Mouse (Mus musculus) midbrain, embryonic 11.5 days (tissue): ENCODE data around the gene A430005L14Rik. TPM values are rescaled to one million over a fixed set of nuclear protein-coding genes. Genes with fewer than 3 reads are reported as not detected.

Experiments
- ATAC-seq: fragments of 200-750 bp; cut with Nextera tagmentation; 2 replicates; pipeline ENCODE4 v1.8.0; 2017; ENCODE audit warnings: moderate TSS enrichment, moderate library complexity; ENCODE audit not compliant: low FRiP score
- DNase-seq: peaks from one replicate; pipeline ENCODE4 v3.0.0; 2015; ENCODE audit warnings: low spot score; ENCODE audit errors: missing footprints
- H3K27ac ChIP-seq: fragments of 300-500 bp; sonication (generic); 2 replicates; pipeline ENCODE4 v1.5.1; 2014; ENCODE audit warnings: low read depth, low read length
- H3K27me3 ChIP-seq: fragments of 300-500 bp; sonication (generic); 2 replicates; pipeline ENCODE4 v1.6.1; 2014; ENCODE audit warnings: mild to moderate bottlenecking, low read length, moderate library complexity, mixed read lengths; ENCODE audit not compliant: control insufficient read depth, insufficient read depth
- H3K36me3 ChIP-seq: fragments of 300-500 bp; sonication (generic); 2 replicates; pipeline ENCODE4 v1.6.1; 2014; ENCODE audit warnings: mild to moderate bottlenecking, low read length, moderate library complexity, mixed read lengths; ENCODE audit not compliant: control insufficient read depth, insufficient read depth
- H3K4me1 ChIP-seq: fragments of 300-500 bp; sonication (generic); 2 replicates; pipeline ENCODE4 v1.6.1; 2014; ENCODE audit warnings: low read length; ENCODE audit not compliant: control insufficient read depth, insufficient read depth
- H3K4me2 ChIP-seq: fragments of 300-500 bp; sonication (generic); 2 replicates; pipeline ENCODE4 v1.6.1; 2014; ENCODE audit warnings: mild to moderate bottlenecking, moderate library complexity
- H3K4me3 ChIP-seq: fragments of 300-500 bp; sonication (generic); 2 replicates; pipeline ENCODE4 v1.5.1; 2014; ENCODE audit warnings: low read depth, low read length
- H3K9ac ChIP-seq: fragments of 300-500 bp; sonication (generic); 2 replicates; pipeline ENCODE4 v1.6.1; 2014; ENCODE audit warnings: low read length
- H3K9me3 ChIP-seq: fragments of 300-500 bp; sonication (generic); 2 replicates; pipeline ENCODE4 v1.6.1; 2016; ENCODE audit warnings: low read length; ENCODE audit not compliant: control insufficient read depth
- WGBS: fragments of 180-500 bp; shearing (Covaris S2); extraction: QIAGEN DNeasy Blood & Tissue Kit; methylation state at CpG from one replicate; pipeline ENCODE4 v1.1.7; 2014; 5-methylcytosine and 5-hydroxymethylcytosine counted together
- polyA plus RNA-seq: library from polyadenylated mRNA; unstranded; fragments of >200 nt; fragmentation: Nextera tagmentation; extraction: Ambion mirVana; gene quantifications from 2 replicates; pipeline ENCODE4 v1.2.1, GENCODE M21; 2014

A430005L14Rik gene
- polyA plus RNA-seq, 1 experiment from 2014 or later, result 124 TPM

- Histone ChIP-seq H3K4me3 (no peak overlapping the region), H3K36me3 (no peaks in the 10 kb centered on the region), H3K27ac (no peak overlapping the region), H3K9me3 (no peaks in the 10 kb centered on the region), H3K9ac (no peak overlapping the region), H3K4me2 (no peak overlapping the region), H3K27me3 (no peaks in the 10 kb centered on the region), H3K4me1 (no peaks in the 10 kb centered on the region)
- peak; percentile 23 for DNase-seq
- 75% methylated on average over 4 of the region's 4 CpGs for WGBS
- 0 out of 2 replicates have a peak, but pooled peaks have one; percentile 44 for ATAC-seq
Measured at GRCm38 (mm10) chr4:153929921-153930320, 27.1 kb upstream of the A430005L14Rik start.

DNA sequence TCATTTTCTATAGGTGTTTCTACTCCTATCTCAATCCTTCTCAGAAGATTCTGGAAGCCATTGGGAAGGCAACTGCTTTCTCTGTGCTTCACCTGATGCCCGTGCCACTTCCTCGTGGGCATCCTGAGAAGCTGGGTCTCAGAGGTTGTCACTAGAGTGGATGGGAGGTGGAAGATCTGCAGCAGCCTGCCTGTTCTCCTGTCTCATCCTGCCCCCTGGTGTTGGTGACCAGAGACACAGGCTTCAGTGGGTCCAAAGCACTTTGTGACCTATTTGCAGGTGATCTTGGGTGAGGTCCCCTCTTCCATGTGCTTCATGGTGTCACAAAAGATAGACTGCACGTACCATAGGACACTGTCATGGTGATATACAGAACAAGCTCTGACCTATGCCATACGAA, 13.8 kb upstream of the A430005L14Rik start:
- Histone ChIP-seq H3K27me3 (no peaks in the 10 kb centered on the region), H3K27ac (no peak overlapping the region), H3K4me2 (no peak overlapping the region), H3K4me1 (no peaks in the 10 kb centered on the region), H3K36me3 (no peaks in the 10 kb centered on the region), H3K9ac (no peak overlapping the region), H3K4me3 (no peak overlapping the region), H3K9me3 (no peaks in the 10 kb centered on the region)
- DNase-seq (peak; percentile 82), ATAC-seq (no peak)
- 68% methylated on average over 4 of the region's 4 CpGs for WGBS

DNA sequence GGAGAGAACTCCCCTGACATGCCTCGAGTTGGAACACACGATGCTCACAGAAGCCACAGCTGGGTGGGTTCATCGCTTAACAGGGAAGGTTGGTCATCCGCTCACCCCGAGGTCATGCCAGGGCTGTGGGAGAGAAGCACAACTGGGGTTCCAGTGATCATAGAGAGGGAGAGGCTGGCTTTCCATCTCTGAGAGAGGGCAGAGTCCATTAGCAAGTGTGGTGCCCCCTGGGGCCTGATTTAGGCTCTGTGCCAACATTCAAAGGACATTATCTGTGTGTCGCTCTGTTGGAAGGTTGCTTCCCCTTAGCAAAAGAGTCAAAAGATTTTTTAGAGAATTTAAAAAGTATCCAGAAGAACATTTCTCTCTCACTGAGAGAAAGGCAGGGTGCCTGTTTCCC, 12.8 kb upstream of the A430005L14Rik start:
- DNase-seq (no peak), ATAC-seq (no peak)
- no peak overlapping the region for H3K4me2 ChIP-seq
- no peaks in the 10 kb centered on the region for H3K27me3 ChIP-seq
- H3K9ac ChIP-seq, result no peak overlapping the region
- H3K4me3 ChIP-seq, result no peak overlapping the region
- 56% methylated on average over 6 of the region's 6 CpGs for WGBS
- H3K9me3 ChIP-seq, result no peaks in the 10 kb centered on the region
- H3K36me3 ChIP-seq, result no peaks in the 10 kb centered on the region
- H3K4me1 ChIP-seq, result no peaks in the 10 kb centered on the region
- H3K27ac ChIP-seq, result no peak overlapping the region

DNA sequence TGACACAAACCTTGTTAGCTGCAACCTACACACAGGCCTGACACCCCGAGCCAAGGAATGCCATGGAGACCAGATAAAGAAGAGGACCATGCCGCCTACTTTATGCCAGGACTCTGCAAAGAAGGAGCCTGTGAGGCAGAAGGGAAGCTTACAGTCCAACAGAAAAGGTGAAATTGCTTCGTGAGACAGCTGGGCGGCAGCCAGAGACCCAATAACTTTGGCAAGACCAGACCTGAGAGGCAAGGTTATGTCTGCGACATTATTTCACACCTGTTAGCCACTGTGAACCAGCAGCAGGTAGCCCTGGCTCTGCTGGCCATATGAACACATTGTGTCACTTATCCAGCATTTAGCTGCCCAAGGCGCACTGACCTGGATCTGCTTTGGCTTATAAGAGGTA, 11.3 kb upstream of the A430005L14Rik start:
- Histone ChIP-seq H3K9me3 (no peaks in the 10 kb centered on the region), H3K4me1 (no peaks in the 10 kb centered on the region), H3K27ac (no peak overlapping the region), H3K4me3 (no peak overlapping the region), H3K36me3 (no peaks in the 10 kb centered on the region), H3K4me2 (no peak overlapping the region), H3K9ac (no peak overlapping the region), H3K27me3 (no peaks in the 10 kb centered on the region)
- ATAC-seq, result no peak
- 85% methylated on average over 6 of the region's 6 CpGs for WGBS
- peak; percentile 45 for DNase-seq

- H3K9me3 ChIP-seq, result no peaks in the 10 kb centered on the region
- H3K9ac ChIP-seq, result no peak overlapping the region
- no peak for ATAC-seq
- H3K4me2 ChIP-seq, result no peak overlapping the region
- WGBS, result 74% methylated on average over 2 of the region's 2 CpGs
- H3K4me3 ChIP-seq, result no peak overlapping the region
- DNase-seq, result no peak
- no peak overlapping the region for H3K27ac ChIP-seq
- H3K4me1 ChIP-seq, result no peaks in the 10 kb centered on the region; the same call in 1 of the 2 replicates
- no peaks in the 10 kb centered on the region for H3K27me3 ChIP-seq
- H3K36me3 ChIP-seq, result no peaks in the 10 kb centered on the region
Measured at GRCm38 (mm10) chr4:153950372-153950771, 6.7 kb upstream of the A430005L14Rik start.

GRCm38 (mm10) chr4:153951150-153951549, 5.9 kb upstream of the A430005L14Rik start:
- H3K36me3 ChIP-seq, result no peaks in the 10 kb centered on the region
- H3K9me3 ChIP-seq, result no peaks in the 10 kb centered on the region
- H3K27ac ChIP-seq, result no peak overlapping the region
- DNase-seq (peak; percentile 75), ATAC-seq (no peak)
- no peaks in the 10 kb centered on the region for H3K27me3 ChIP-seq
- H3K4me1 ChIP-seq, result no peaks in the 10 kb centered on the region; the same call in 1 of the 2 replicates
- no peak overlapping the region for H3K9ac ChIP-seq
- WGBS, result 70% methylated on average over 3 of the region's 3 CpGs
- no peak overlapping the region for H3K4me3 ChIP-seq
- no peak overlapping the region for H3K4me2 ChIP-seq

- Histone ChIP-seq H3K9ac (no peak overlapping the region), H3K4me3 (no peak overlapping the region), H3K4me2 (no peak overlapping the region), H3K27ac (no peak overlapping the region), H3K9me3 (no peaks in the 10 kb centered on the region), H3K27me3 (no peaks in the 10 kb centered on the region), H3K36me3 (no peaks in the 10 kb centered on the region), H3K4me1 (no peaks in the 10 kb centered on the region; the same call in 1 of the 2 replicates)
- ATAC-seq, result peak; percentile 49
- peak; percentile 53 for DNase-seq
- 46% methylated on average over 5 of the region's 5 CpGs for WGBS
Measured at GRCm38 (mm10) chr4:153951692-153952091, 5.3 kb upstream of the A430005L14Rik start.

DNA sequence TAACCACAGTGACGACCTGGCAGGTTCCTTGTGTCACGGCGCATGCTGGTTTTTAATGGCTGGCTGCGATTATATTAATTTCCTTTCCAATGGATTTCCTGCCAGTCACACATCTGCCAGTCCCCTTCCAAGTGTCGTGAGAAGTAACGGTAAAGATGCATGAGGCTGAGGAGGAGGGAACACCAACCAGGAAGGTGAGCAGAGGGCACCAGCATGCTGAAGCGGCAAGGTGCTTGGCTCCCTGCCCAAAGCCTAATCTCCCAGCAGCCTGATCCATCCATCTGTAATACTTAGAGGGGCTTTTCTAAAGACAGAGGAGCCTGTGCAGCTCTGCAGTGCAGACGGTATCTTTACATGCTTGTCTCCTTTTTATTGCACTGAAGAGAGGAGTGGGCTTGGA, 1.4 kb upstream of the A430005L14Rik start:
- DNase-seq (peak; percentile 37), ATAC-seq (no peak)
- Histone ChIP-seq H3K27me3 (no peaks in the 10 kb centered on the region), H3K4me2 (no peak overlapping the region), H3K4me1 (peaks cover 9% of the 10 kb centered on the region), H3K9ac (no peak overlapping the region), H3K4me3 (no peak overlapping the region), H3K9me3 (no peaks in the 10 kb centered on the region), H3K36me3 (peaks cover 4% of the 10 kb centered on the region; the same call in 1 of the 2 replicates), H3K27ac (no peak overlapping the region)
- WGBS, result 92% methylated on average over 8 of the region's 8 CpGs

DNA sequence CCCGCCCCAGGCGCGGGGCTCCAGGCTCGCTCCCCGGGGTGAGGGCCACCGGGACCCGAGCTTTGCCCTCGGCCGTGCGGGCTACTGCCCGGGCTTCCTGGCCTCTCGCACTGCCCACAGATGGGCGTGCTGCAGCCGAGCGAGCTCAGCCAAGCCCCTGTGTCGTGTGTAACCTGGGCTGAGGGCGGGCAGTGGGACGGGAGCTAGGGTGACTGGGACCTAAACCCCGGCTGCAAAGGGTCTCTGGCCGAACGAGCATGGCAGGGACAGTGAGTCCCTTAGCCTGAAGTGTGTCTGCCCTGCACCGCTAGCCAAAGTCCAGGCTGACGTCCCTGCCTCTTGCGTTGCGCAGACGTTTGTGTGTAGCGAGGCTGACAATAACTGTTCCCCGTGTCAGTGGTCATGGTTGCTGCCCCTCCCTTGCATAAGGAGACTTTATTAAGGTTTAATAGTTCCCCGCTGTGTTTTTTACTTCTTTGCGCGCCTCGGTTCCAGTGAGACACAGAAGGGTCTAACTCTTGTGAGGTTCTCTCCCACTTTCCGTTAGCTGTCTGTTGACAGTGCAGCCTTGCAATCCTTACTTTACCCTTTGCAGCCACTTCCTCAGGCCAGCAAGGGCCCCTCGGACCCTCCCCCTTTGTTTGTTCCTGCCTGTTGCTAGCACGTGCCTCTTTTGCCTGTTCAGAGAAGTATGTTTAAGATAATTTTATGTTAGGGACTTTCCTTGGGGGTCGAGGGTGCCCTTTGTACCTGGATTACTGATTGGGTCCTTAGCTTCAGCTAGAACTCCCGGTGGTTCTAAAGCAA, 610 bp downstream of the A430005L14Rik start:
- peaks cover 9% of the 10 kb centered on the region for H3K4me1 ChIP-seq
- H3K9ac ChIP-seq, result peak overlapping the region; percentile 95
- peaks cover 13% of the 10 kb centered on the region for H3K36me3 ChIP-seq
- peak overlapping the region; percentile 79 for H3K4me2 ChIP-seq
- no peaks in the 10 kb centered on the region for H3K9me3 ChIP-seq
- H3K27ac ChIP-seq, result peak overlapping the region; percentile 65
- DNase-seq, result peak; percentile 96
- WGBS, result under 1% methylated on average over 37 of the region's 37 CpGs
- H3K4me3 ChIP-seq, result peak overlapping the region; percentile 84
- H3K27me3 ChIP-seq, result no peaks in the 10 kb centered on the region
- ATAC-seq, result peak; percentile 77
